1 mouse cellular context compared by ENCODE assay signal in genomic region chr9:45984409-45985228, GRCm38 (mm10).
TF ChIP-seq lines count a peak whose summit lies in the region.

No protein-coding gene starts in this region.

TF ChIP-seq in MEL, 35 proteins besides CTCF, POLR2A, EP300 and RAD21 (continued from another document):
- TF ChIP-seq POLR2AphosphoS2 (IDR thresholded peaks at IDR 0.05; ENCODE audit: low read length) (no peak; the same call in 1 of the 2 replicates), TBP (IDR thresholded peaks at IDR 0.05; ENCODE audit: low read depth, low read length) (peak; percentile 52; the same call in 1 of the 2 replicates), MYB (IDR thresholded peaks at IDR 0.05; ENCODE audit: low read depth, low read length) (no peak), E2F4 (IDR thresholded peaks at IDR 0.05; ENCODE audit: borderline replicate concordance, low read depth, low read length) (no peak)
